Mouse (Mus musculus) T-helper 1 cell (primary cell): Measurements from ENCODE around the gene G3bp1.

Experiments used
- in situ Hi-C: fragments of 300-600 bp; cut with MboI, MseI; formaldehyde crosslinking; loops from one replicate; pipeline ENCODE4 v1.15.1; 2025; ENCODE audit warnings: high pct_unique_total_duplicates

Gene G3bp1

GRCm38 (mm10) chr11:55462149-55462548 lies 7.3 kb upstream of the G3bp1 start:
- in situ Hi-C loops, result loop anchor here (10.0 kb wide), 1 partner anchor 507 kb away; no protein-coding TSS in a partner anchor

DNA sequence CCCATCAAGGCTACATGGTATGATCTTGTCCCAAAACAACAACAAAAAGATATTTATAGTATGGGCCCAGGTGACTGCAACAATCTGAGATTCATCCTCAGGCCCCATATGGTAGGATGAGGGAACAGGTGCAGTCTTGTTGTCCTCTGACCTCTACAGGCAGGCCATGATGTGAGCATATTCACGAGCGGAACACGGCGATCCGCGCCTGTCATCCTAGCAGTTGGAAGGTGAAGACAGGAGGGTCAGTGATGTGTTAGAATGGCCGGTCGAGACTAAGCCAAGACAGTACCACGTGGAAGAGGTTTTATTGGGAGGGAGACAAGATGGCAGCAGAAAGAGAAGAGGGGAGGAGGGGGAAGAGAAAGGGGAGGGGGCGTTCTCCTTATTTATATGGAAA lies 4.8 kb upstream of the G3bp1 start:
- in situ Hi-C loops, result loop anchor here (10.0 kb wide), 1 partner anchor 510 kb away; no protein-coding TSS in a partner anchor

- in situ Hi-C loops, result loop anchor here (10.0 kb wide), 1 partner anchor 510 kb away; no protein-coding TSS in a partner anchor
Observed at GRCm38 (mm10) chr11:55465177-55465576, 4.3 kb upstream of the G3bp1 start.

DNA sequence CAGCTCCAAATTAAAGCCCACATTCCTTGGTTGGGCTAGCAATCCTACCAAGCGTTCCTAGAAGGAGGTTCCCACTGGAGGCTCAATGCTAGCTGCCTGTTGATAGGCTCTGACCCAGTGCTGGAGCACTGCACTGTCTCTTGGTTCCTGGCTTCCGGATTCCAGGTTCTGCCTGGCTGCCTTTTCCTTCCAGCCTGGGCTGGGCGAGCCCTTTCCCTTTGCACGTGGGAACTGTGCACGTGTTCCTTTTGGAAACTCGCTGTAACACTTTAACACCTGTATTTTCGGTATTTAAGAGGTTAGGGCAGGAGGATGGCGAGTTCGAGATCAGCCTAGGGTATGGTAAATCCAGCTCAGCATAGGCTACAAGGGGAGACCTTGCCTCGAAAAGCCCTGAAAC lies 1.5 kb upstream of the G3bp1 start:
- in situ Hi-C loops, result loop anchor here (10.0 kb wide), 1 partner anchor 513 kb away; no protein-coding TSS in a partner anchor

DNA sequence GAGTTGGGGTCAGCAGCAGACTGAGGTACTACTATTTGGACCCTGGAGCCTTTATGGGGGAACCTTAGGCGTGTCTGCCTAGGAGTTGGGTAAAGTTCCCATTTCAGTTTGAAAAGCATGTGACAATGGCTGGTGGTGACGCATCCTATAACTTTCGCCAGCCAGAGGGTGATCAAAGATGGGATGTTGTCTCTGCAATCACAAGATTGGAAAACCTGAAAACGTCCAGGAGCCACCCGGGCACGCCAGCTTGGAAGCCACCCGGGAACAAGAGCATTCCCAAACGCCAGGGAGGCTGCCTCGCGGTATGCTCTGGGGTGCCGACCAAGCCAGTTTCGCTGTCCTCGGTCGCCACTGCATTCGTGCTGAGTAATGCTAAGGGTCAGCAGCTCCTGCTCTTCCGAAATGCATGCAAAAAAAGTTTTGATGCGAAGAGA lies 856 bp upstream of the G3bp1 start:
- in situ Hi-C loops, result loop anchor here (10.0 kb wide), 1 partner anchor 514 kb away; no protein-coding TSS in a partner anchor

DNA sequence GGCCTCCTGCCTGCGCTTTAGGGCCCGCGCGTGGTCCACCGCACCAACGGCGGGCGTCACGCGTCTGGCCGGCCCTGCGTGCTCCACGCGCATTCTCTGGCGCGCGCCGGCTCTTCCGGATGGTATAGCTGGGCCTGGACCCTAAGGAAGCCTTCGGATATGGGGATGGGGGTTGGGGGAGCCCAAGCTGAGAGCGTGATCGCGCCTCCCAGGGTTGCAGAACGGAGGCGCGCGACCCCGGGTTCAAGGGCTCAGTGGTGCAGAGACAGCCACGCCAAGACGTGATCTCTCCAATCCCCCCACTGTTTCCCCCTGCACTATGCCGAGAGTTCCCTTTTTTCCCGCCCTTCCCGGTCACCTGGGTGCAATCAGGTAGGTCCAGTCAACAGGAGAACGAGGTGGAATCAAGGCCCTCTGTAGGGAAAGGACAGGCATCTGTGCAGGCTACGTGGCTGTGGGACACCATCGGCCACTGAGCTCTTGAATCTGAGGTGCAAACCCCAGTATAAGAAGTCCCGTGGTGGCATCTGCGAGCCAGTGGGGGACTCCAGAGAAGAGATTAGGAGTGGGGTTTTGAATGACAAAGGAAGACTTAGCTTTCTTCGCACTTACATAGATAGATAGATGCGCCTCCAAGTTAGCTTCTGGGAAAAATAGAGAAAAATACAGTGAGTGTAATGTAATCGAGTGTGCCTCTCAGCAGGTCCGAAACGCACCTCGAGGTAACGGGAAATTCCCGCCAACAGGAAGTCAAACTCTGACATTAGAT lies 622 bp downstream of the G3bp1 start:
- in situ Hi-C loops, result loop anchor here (10.0 kb wide), 1 partner anchor 515 kb away; no protein-coding TSS in a partner anchor

- in situ Hi-C loops, result no loop called here
Observed at GRCm38 (mm10) chr11:55470761-55471160, 1.3 kb downstream of the G3bp1 start.

DNA sequence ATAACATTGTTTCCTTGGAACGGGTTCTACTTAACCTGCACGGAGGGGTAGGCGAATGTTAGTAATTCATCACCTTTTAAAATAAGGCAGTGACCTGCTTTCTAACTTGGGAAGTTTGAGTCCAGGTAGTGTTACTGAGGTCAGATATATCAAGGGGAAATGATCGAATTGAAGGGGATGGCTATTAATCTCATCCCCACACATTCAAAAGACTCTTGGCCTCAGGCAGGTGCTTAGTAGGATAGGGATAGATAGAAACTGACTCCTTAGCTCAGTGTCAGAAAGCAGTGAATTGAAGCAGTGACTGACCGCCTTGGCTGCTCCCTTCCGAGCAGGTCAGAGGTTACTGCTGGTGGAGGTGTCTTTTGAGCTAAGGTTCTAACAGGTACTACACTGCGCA lies 2.0 kb downstream of the G3bp1 start:
- in situ Hi-C loops, result no loop called here

GRCm38 (mm10) chr11:55473219-55473618 lies 3.7 kb downstream of the G3bp1 start:
- in situ Hi-C loops, result no loop called here

DNA sequence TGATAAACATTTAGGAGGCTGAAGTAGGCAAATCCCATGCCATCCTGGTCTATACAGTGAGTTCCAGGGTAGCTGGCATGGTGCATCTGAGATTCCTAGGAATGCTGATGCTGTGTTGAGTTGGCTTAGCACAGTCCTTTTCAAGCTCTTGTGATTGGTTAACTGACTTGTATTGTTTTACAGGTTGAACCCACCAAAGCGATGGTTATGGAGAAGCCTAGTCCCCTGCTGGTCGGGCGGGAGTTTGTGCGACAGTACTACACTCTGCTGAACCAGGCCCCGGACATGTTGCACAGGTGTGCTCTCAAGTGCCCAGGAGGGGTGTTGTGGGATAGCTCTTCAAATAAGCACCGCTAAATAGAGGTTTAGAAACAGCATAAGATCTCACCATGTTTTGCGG lies 16.0 kb downstream of the G3bp1 start:
- in situ Hi-C loops, result no loop called here

- in situ Hi-C loops, result no loop called here
Observed at GRCm38 (mm10) chr11:55496158-55496557, 26.7 kb downstream of the G3bp1 start.

GRCm38 (mm10) chr11:55497885-55498284 lies 28.4 kb downstream of the G3bp1 start:
- in situ Hi-C loops, result no loop called here

DNA sequence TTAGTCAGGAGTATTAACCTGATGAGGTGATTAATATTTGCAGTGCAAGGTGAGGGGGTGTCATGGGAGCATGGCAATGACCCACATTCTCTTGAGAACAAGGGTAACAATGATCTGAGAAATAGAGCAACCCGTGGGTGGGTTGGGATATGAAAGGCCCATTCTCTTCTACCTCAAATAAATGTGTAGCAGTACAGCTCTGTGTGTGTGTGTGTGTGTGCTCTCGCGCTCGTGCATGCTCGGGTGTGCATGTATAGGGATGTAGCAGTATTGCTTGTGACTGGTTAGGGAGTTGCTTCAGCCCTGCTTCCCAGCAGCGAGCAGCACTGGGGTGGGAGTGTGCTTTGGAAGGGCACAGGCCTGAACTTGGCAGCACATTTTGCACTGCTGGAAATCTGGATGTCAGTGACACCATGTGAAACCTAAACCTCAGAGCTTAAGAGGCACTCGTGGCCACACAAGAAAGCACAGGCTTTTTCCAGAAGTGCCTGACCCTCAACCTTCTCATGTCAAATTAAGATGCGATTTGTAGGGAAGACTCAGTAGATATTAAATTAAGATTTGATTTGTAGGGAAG lies 32.6 kb downstream of the G3bp1 start:
- in situ Hi-C loops, result no loop called here

GRCm38 (mm10) chr11:55502886-55503285 lies 33.4 kb downstream of the G3bp1 start:
- in situ Hi-C loops, result no loop called here

- in situ Hi-C loops, result no loop called here
Observed at GRCm38 (mm10) chr11:55505485-55505884, 36.0 kb downstream of the G3bp1 start.

DNA sequence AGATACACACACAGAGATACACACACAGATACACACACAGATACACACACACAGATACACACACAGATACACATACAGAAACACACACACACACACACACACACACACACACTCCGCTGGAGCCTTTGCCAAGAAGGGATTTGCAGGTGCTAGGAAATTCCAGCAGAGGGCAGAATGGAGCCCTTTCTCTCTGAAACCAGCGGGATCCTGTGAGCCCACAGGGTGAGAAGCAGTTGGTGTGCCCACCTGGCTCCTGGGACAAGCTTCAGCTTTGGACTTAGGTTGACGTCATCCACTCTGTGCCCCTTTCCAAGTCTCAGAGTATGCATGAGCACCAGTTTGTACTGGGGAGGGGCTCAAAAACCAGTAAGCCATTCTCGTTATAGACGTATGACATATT lies 41.9 kb downstream of the G3bp1 start:
- in situ Hi-C loops, result no loop called here

DNA sequence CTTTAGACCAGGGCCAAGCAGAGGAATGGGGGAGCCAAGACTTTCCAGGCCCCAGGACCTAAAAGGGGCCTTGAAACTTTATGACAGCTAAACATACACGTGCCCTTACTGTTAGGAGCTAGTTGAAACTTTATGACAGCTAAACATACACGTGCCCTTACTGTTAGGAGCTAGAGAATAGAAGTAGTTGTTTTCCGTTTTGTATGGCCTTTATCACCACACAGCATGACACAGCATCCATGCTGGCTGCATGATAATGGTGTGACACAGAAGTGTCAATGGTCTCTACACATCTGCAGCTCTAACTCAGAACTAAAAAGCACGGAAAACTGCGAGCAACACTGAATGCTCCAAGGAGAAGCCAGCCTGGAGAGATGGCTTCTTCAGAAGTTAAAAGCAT lies 48.2 kb downstream of the G3bp1 start:
- in situ Hi-C loops, result no loop called here

- in situ Hi-C loops, result no loop called here
Observed at GRCm38 (mm10) chr11:55518806-55519674, 49.6 kb downstream of the G3bp1 start.

- in situ Hi-C loops, result no loop called here
Observed at GRCm38 (mm10) chr11:55530741-55531140, 61.3 kb downstream of the G3bp1 start.

DNA sequence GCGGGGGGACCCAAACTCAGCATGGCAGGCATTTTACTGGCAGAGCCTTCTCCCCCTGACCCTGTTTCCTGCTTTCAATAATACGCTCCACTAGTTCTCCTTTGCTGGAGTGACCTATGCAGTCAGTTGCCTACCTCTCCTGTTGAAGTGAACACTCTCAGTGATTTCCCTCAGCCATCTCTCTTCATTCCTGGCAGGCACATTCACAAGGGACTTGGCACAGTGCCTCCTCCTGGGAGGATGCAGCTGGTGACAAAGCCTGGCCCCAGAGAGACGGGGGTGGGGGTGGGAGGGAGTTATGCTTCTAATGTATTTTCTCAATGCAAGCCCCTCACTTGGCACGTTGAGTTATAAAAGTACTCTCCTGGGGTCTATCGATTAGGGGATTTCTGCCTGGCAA lies 63.9 kb downstream of the G3bp1 start:
- in situ Hi-C loops, result no loop called here

GRCm38 (mm10) chr11:55534766-55535165 lies 65.3 kb downstream of the G3bp1 start:
- in situ Hi-C loops, result no loop called here

- in situ Hi-C loops, result no loop called here
Observed at GRCm38 (mm10) chr11:55542128-55542527, 72.6 kb downstream of the G3bp1 start.
